Mouse (Mus musculus) kidney, embryonic 16.5 days (tissue): Measurements from ENCODE around the gene Zfp983. TPM values are rescaled to one million over a fixed set of nuclear protein-coding genes. Genes with fewer than 3 reads are reported as not detected.
"Not testable (repeated sequence)": the region's sequence is repeated elsewhere in the genome, so short reads cannot be mapped to it uniquely, and the experiment has no call there.

Source experiments
- ATAC-seq: fragments of 200-750 bp; cut with Nextera tagmentation; 2 replicates; pipeline ENCODE4 v1.8.0; 2017; ENCODE audit warnings: moderate TSS enrichment; ENCODE audit not compliant: low FRiP score, low TSS enrichment
- H3K27ac ChIP-seq: fragments of 300-500 bp; sonication (generic); 2 replicates; pipeline ENCODE4 v1.5.1; 2014; ENCODE audit warnings: low read length
- H3K27me3 ChIP-seq: fragments of 300-500 bp; sonication (generic); 2 replicates; pipeline ENCODE4 v1.6.1; 2014; ENCODE audit warnings: low read length, control low read depth, mixed read lengths; ENCODE audit not compliant: insufficient read depth
- H3K36me3 ChIP-seq: fragments of 300-500 bp; sonication (generic); 2 replicates; pipeline ENCODE4 v1.6.1; 2014; ENCODE audit warnings: low read length, control low read depth, mixed read lengths; ENCODE audit not compliant: insufficient read depth
- H3K4me1 ChIP-seq: fragments of 300-500 bp; sonication (generic); 2 replicates; pipeline ENCODE4 v1.6.1; 2014; ENCODE audit warnings: low read length, control low read depth, mixed read lengths; ENCODE audit not compliant: insufficient read depth
- H3K4me2 ChIP-seq: fragments of 300-500 bp; sonication (generic); replicated peaks from 2 replicates; pipeline ENCODE4 v1.6.1; 2014; ENCODE audit warnings: low read depth, low read length
- H3K4me3 ChIP-seq: fragments of 300-500 bp; sonication (generic); 2 replicates; pipeline ENCODE4 v1.5.1; 2014; ENCODE audit warnings: mild to moderate bottlenecking, low read length
- H3K9ac ChIP-seq: fragments of 300-500 bp; sonication (generic); replicated peaks from 2 replicates; pipeline ENCODE4 v1.6.1; 2014; ENCODE audit warnings: low read length
- H3K9me3 ChIP-seq: fragments of 300-500 bp; sonication (generic); 2 replicates; pipeline ENCODE4 v1.6.1; 2016; ENCODE audit warnings: low read length, control low read depth
- WGBS: fragments of 180-500 bp; shearing (Covaris S2); extraction: QIAGEN DNeasy Blood & Tissue Kit; methylation state at CpG from one replicate; pipeline ENCODE4 v1.1.7; 2014; 5-methylcytosine and 5-hydroxymethylcytosine counted together
- polyA plus RNA-seq: library from polyadenylated mRNA; unstranded; fragments of >200 nt; fragmentation: Nextera tagmentation; extraction: Ambion mirVana; gene quantifications from 2 replicates; pipeline ENCODE4 v1.2.1, GENCODE M21; 2015

The Zfp983 gene
- 4.4 and 4.6 TPM in 2 replicates for polyA plus RNA-seq

GRCm38 (mm10) chr17:21650364-21650907 is at the start of gene Zfp983:
TSS of gene Zfp983 (plus strand) at chr17:21650624.
- ATAC-seq, result peak; percentile 100
- Histone ChIP-seq H3K4me2 (peak within 1 kb of the TSS; percentile 50), H3K9ac (peak within 1 kb of the TSS; percentile 57), H3K27ac (peak within 1 kb of the TSS; percentile 68), H3K4me3 (peak within 1 kb of the TSS; percentile 53)
- H3K27me3 ChIP-seq, H3K36me3 ChIP-seq, H3K4me1 ChIP-seq, H3K9me3 ChIP-seq: not testable (repeated sequence)
- WGBS, result 0% methylated on average over 17 of the region's 17 CpGs

DNA sequence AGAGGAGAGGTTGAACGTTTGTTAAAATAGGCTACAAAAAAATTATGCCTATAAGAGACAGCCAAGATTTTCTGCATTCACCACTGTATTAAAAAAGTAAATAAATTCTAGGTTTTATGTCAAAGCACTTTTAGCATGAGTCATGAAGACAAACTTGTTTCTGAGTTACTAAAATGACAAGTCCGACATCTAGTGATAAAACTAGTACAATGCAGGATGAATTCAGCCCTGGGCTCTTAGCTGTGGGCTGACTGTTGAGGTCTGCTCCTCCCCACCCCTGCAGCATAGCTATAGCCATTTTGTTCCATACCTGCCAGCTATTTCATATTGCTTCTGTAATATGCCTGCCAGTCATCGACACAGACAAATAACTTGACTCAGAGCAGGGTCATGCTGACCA is 34.1 kb upstream of the Zfp983 start:
- H3K4me1 ChIP-seq, result no peaks in the 10 kb centered on the region
- no peaks in the 10 kb centered on the region for H3K27me3 ChIP-seq
- no peaks in the 10 kb centered on the region for H3K36me3 ChIP-seq
- H3K4me3 ChIP-seq, result no peak overlapping the region
- H3K4me2 ChIP-seq, result no peak overlapping the region
- 79% methylated on average over 3 of the region's 3 CpGs for WGBS
- H3K27ac ChIP-seq, result no peak overlapping the region
- H3K9ac ChIP-seq, result no peak overlapping the region
- H3K9me3 ChIP-seq, result 0 out of 2 replicates have a peak, but pooled peaks cover 8% of the 10 kb centered on the region
- ATAC-seq, result no peak

GRCm38 (mm10) chr17:21617352-21617751 is 33.1 kb upstream of the Zfp983 start:
- peak overlapping the region; percentile 34 for H3K4me2 ChIP-seq
- no peaks in the 10 kb centered on the region for H3K36me3 ChIP-seq
- no peaks in the 10 kb centered on the region for H3K27me3 ChIP-seq
- H3K27ac ChIP-seq, result no peak overlapping the region
- ATAC-seq, result peak; percentile 67; the same call in 1 of the 2 replicates
- 14% methylated on average over 9 of the region's 9 CpGs for WGBS
- no peak overlapping the region for H3K4me3 ChIP-seq
- H3K9ac ChIP-seq, result no peak overlapping the region
- H3K9me3 ChIP-seq, result 0 out of 2 replicates have a peak, but pooled peaks cover 8% of the 10 kb centered on the region
- no peaks in the 10 kb centered on the region for H3K4me1 ChIP-seq

GRCm38 (mm10) chr17:21623647-21624046 is 26.8 kb upstream of the Zfp983 start:
- Histone ChIP-seq H3K9ac (no peak overlapping the region), H3K4me1 (no peaks in the 10 kb centered on the region), H3K36me3 (no peaks in the 10 kb centered on the region), H3K27me3 (no peaks in the 10 kb centered on the region), H3K4me3 (no peak overlapping the region), H3K9me3 (no peaks in the 10 kb centered on the region), H3K27ac (no peak overlapping the region), H3K4me2 (no peak overlapping the region)
- no peak for ATAC-seq
- WGBS, result no CpG with 5 or more reads among the region's 3 CpGs

DNA sequence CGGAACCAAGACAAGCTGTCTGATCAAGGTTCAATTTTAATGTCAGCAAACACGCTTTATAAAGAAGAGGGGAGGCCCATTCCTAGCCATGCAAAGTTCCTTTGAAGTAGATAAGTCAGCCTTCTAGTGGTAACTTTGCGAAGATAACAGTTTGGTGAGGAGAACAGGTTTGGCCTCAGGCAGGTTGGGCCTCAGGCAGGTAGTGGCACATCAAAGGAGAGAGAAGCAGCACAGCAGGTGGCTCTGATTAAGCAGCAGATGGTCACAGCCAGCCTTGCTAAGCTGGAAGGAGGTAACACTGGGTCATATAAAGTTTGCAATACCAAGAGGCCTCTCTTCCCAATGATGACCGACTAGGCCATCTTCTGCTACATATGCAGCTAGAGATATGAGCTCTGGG is 14.7 kb upstream of the Zfp983 start:
- peaks cover 10% of the 10 kb centered on the region; the same call in 1 of the 2 replicates for H3K9me3 ChIP-seq
- ATAC-seq, H3K4me1 ChIP-seq, H3K36me3 ChIP-seq, H3K4me3 ChIP-seq, H3K4me2 ChIP-seq, H3K27ac ChIP-seq, H3K27me3 ChIP-seq, H3K9ac ChIP-seq: not testable (repeated sequence)
- WGBS, result 71% methylated on average over 4 of the region's 4 CpGs

DNA sequence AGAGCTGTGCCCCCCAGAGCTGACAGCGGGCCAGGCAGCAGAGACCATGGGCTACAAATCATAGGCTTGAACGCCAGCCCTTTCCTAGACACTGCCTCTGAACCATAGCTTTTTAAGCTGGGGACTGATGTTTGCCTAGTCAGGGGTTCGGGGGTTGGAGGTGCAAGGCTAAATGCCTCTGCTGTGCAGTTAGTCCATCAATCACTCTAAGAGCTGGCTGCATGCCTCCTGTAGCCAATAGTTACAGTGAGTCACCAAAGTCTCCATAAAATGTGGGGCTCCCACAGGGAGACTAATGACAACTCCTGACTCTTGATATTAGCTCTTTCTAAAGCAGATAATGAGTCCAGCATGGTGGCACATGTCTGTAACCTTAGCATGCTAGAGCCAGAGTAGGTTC is 1.6 kb upstream of the Zfp983 start:
- no peak overlapping the region for H3K4me3 ChIP-seq
- H3K9me3 ChIP-seq, result no peaks in the 10 kb centered on the region
- no peak overlapping the region for H3K27ac ChIP-seq
- 25% methylated on average over 3 of the region's 3 CpGs for WGBS
- H3K4me2 ChIP-seq, result no peak overlapping the region
- no peak for ATAC-seq
- no peaks in the 10 kb centered on the region for H3K36me3 ChIP-seq
- no peaks in the 10 kb centered on the region for H3K27me3 ChIP-seq
- H3K9ac ChIP-seq, result no peak overlapping the region
- H3K4me1 ChIP-seq, result no peaks in the 10 kb centered on the region

DNA sequence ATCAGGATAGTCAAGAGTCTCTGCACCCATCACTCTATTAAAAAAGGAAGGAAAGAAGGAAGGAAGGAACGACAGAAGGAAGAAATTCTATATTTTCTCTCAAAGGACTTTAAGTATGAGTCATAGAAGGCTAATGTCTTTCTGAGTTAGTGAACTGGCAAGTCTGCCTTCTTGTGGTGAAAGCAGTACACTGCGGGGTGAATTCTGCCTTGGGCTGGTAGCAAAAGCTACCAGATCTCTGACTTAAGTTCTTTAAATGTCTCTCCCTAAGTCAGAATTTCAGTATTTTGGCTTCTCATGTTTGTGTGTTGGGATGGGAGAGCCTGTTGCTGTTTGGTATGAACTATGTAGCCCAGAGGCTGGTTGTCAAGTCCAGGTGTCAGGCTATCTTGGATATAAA is 488 bp upstream of the Zfp983 start:
- H3K9ac ChIP-seq, result peak overlapping the region; percentile 46
- ATAC-seq, result peak; percentile 43; the same call in 1 of the 2 replicates
- 21% methylated on average over 2 of the region's 2 CpGs for WGBS

GRCm38 (mm10) chr17:21678826-21679225 is 28.4 kb downstream of the Zfp983 start:
- not testable (repeated sequence) for H3K4me1 ChIP-seq, H3K27ac ChIP-seq, H3K4me3 ChIP-seq, H3K9me3 ChIP-seq, H3K36me3 ChIP-seq, H3K27me3 ChIP-seq, H3K4me2 ChIP-seq, H3K9ac ChIP-seq
- 35% methylated on average over 1 of the region's 1 CpGs for WGBS
- ATAC-seq, result 0 out of 2 replicates have a peak, but pooled peaks have one; percentile 0

More for the DNA sequence above, 488 bp upstream of the Zfp983 start:
- H3K27me3 ChIP-seq, result no peaks in the 10 kb centered on the region
- H3K4me2 ChIP-seq, result peak overlapping the region; percentile 50
- H3K27ac ChIP-seq, result peak overlapping the region; percentile 68
- H3K4me1 ChIP-seq, result no peaks in the 10 kb centered on the region
- H3K36me3 ChIP-seq, result no peaks in the 10 kb centered on the region
- no peaks in the 10 kb centered on the region for H3K9me3 ChIP-seq
- peak overlapping the region; percentile 53 for H3K4me3 ChIP-seq

DNA sequence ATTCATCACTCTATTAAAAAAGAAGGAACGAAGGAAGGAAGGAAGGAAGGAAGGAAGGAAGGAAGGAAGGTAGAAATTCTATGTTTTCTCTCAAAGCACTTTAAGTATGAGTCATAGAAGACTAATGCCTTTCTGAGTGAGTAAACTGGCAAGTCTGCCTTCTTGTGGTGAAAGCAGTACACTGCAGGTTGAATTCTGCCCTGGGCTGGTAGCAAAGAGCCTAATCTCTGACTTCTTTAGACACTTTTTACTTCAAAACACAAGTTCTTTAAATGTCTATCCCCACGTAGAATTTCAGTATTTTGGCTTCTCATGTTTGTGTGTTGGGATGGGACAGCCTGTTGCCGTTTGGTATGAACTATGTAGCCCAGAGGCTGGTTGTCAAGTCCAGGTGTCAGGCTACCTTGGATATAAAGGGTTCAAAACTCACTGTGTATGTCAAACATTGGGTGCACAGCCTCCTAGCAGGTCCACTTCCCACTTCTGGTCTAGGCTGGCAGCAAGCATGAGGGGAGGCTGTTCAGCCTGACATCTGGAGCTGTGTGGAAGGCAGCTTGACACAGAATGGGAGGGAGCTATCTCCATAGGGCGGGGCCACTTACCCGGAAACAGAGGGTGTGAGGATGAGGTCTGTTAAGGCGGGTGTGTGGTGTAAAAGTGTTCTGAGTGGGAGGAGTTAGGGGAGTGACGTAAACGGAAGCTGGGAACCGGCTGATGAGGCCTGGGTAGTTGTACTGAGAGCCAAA is 29.0 kb downstream of the Zfp983 start:
- Histone ChIP-seq H3K36me3 (no peaks in the 10 kb centered on the region), H3K9me3 (no peaks in the 10 kb centered on the region), H3K27me3 (no peaks in the 10 kb centered on the region), H3K4me1 (no peaks in the 10 kb centered on the region), H3K4me2 (peak overlapping the region; percentile 59), H3K27ac (peak overlapping the region; percentile 69), H3K4me3 (peak overlapping the region; percentile 54), H3K9ac (peak overlapping the region; percentile 62)
- WGBS, result 4% methylated on average over 9 of the region's 9 CpGs
- ATAC-seq, result peak; percentile 99

GRCm38 (mm10) chr17:21680019-21680376 is 29.6 kb downstream of the Zfp983 start:
- 0% methylated on average over 10 of the region's 10 CpGs for WGBS
- peak overlapping the region; percentile 69 for H3K27ac ChIP-seq
- H3K9me3 ChIP-seq, H3K4me1 ChIP-seq, H3K36me3 ChIP-seq, H3K27me3 ChIP-seq: not testable (repeated sequence)
- peak overlapping the region; percentile 54 for H3K4me3 ChIP-seq
- peak overlapping the region; percentile 62 for H3K9ac ChIP-seq
- peak; percentile 94; the same call in 1 of the 2 replicates for ATAC-seq
- H3K4me2 ChIP-seq, result peak overlapping the region; percentile 59
